Mouse (Mus musculus) layer of hippocampus, adult 18-20 months (tissue): ENCODE results near the gene Hoxa7. TPM values are rescaled to one million over a fixed set of nuclear protein-coding genes. Genes with fewer than 3 reads are reported as not detected.
A peak's percentile ranks its signal among the peaks of the same experiment; 100 is the strongest.

Source experiments
- DNase-seq, 2 experiments: peaks; one replicate each; pipeline ENCODE4 v3.0.0; 2022; ENCODE audit warnings: low spot score in 2 of 2
- total RNA-seq, 2 experiments: library from RNA; stranded (reverse); gene quantifications; 2 replicates each; pipeline ENCODE4 v1.2.3; 2021

The Hoxa7 gene
- total RNA-seq, 2 experiments from 2014 or later, result 0.36 TPM; not detected in 1

DNA sequence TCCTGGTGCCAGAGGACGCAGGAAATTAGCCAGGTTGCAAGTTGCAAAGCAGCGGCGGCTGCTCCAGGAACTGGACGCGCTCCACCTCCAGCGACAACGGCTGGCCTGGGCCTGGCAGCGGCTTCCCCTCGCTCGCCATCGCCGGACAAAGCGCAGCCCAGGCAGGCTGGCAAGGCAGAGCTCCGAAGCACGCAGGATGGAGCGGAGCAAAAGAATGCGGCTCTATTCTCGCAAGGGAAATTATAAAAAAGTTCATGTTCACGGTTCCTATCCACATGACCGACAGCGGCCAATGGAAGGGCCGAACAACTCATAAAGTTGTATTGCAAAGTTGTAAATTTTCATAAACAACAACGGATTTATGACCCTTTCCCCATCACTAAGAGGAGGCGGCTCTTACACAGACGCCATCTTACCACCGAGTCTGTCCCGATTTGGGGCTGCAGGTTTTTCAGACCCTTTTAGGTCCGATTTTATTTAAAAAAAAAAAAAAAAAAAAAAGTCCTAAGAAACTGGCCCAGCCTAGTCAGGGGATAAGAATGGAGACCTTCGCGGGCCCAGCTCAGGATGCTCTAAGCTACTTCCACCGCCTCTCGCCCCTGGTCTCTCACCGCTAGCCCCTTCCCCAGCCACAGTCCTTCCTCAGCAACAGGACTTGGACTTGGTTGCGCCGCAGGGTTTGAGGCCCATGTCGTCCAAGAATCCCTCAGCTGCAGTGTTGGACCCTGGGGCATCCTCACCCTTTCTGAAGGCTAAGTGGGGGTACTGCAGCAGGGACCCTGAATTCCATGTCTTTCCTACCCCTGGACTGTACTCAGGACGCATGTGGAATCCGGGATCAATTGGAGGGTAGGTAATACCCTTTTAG is 8.3 kb downstream of the Hoxa7 start, which contains the start of the genes Hoxa3 and Gm28308:
Hoxa3 (minus strand) TSS at position 218 of the 868 bp plus-strand sequence.
Gm28308 (minus strand) TSS at position 221 of the 868 bp plus-strand sequence.
- DNase-seq, result no peak

DNA sequence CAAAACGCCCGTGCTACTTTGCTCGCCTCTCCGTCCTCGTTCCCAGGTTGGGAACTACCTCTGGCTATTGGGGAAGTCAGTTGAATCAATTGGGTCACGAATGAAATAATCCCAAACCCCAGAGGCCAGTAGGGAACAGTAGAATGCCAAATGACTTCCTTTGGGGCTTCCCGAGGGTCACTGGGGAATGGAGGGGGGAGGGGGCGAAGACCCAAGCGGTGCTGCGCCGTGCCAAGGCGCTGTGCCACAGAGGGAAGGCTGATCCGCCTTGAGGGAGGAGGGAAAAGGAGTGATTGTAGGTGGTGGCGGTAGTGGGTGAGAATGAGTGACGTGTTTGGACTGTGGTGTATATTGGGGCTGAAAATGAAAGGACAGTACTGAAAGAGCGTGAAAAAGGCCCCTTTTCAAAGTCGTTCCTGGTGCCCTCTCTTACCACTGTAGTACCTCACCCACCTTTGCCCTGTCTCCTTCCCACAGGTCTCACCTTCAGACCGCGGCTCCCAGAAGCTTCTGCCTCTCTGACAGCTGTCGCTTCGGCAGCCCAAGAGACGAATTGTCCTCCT is 9.0 kb downstream of the Hoxa7 start:
- DNase-seq, result no peak

DNA sequence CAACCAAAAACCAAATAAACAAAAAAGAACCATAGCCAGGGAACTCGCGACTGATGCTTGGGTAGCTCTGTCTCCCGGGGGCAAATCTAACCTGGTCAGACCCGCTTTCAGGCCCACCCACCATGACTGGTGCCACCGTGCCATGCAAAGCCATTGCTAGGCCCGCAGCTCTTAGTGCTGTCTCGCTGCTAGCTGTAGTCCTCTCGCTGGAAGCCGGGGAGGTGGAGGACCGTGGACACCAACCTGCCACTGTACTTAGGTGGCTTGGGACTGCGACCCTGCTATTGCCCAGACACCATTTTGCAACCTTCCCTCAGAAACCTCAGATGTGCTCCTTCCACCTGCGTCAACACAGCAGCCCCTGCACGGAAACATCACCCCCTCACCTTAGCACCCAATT is 9.7 kb downstream of the Hoxa7 start:
- DNase-seq, result no peak

DNA sequence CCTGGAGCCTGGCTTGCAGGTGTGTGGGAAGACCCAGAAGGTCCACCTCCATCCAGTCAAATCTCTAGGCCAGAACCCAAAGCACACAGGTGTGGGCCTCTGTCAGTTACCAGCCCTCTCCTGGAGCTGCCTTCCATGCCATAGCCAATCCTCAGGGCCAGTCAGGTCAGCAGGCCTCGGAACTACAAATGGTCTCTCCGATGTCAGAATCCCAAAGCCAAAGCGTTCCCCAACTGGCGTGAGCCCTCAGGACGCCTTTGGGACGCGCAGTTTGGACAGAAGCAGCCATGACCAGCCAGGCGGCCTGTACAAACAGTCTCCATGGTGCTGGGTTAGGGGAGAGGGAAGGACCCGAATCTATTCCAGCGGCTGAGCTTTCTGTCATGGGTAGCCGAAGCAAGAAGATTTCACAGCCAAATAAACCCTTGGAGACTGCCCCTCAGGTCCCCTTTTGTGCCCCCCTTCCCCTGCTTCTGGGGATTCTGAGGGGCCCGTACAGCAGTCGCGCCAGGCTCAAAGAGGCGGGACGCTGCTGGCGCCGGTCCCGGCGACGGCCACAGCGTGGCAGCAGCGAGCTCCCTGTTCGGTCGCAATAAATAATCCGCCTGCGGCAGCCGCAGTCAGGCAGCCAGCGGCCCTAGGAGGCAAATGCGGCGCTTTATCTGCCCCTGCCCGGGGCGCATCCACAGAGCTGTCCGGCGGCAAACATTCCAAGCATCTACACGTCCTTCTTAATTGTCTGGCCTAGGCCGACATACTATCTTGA is 10.3 kb downstream of the Hoxa7 start:
- peak; percentile 28 to 50 for DNase-seq

DNA sequence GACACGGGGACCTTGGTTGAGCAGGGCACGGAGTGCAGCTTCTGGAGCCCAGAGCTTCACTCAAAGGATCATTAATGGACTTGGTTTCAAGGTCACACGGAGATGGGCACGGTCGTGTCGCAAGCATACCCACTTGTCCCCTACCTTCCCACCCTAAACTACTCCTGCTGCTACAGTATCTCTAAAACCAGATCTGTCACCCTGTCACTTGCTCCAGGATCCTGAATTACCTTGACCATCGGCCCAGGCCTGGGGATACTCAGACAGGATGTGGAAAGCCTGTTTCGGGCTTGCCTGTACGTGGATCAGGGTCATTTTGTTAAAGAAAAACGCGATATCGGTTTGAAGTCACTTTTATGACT is 12.0 kb downstream of the Hoxa7 start:
- no peak for DNase-seq

DNA sequence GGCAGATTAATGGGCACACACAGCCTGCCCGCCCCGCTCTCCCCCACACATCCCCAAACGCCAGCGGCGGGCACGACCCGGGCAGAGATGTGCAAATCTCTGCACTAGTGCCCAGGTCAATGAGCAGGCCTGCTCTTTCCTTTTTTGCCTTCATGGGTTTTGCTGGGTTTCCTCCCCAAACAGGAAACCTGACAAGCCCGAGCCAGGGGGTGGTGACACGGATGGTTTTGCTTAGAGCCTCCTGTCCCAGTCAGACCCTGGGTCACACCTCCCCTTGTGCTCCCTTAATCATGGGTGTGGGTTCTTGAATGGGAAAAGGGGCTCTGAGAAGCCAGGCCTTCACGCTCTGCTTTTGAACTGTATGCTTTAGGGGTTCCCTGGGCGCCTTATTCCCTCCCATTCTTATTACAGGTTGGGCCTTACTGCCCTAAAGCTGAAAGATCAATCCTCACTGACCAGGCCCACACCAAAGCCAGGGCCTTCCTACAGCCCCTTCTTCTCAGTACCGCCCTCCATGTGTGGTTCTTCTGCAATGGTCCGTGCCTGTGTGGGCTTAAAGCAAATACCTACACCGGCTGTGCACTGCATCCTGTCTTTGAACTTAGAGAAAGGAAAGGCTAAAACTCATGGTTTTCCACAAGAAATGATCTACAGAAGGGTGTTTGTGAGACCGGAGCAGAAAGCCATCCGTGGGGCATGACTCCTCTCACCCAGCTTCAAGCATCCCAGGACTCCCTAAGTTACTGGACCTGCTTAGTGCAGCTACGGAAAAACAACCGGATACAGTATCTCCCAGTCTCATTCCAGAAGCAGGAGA is 12.6 kb downstream of the Hoxa7 start:
- DNase-seq, result no peak

DNA sequence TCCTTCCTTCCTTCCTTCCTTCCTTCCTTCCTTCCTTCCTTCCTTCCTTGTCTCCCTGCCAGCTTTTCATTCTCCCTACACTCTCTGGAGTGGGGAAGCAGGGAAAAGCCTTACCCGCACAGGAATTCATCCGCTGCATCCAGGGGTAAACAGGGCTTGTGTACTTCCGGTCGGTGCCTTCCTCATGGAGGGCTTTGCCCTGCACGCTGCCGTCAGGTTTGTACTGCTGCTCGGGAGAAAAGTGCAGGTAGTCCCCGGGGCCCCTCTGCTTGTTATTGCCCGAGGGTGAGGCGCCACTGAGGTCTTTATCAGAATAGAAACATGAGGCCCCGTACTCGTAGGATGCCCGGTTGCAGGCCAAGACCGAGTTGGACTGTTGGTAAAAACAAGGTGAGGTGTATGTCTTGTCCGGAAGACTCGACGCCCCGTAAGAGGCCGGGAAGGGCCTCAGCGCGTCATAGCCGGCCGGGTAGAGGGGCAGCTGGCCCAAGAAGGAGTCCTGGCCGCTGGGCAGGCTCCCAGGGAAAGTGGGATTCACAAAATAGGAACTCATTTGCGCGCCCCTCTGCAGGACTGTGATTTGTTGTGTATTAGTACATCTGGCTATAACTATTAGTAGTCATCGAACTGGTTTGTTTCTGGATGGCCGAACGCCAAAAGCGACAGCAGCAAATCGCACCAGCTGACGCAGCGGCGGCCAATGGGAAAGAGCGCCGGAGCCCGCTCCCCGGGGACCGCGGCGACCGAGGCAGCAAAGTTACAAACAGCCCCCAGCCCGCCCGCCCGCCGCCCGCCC is 13.4 kb downstream of the Hoxa7 start, which contains the start of gene Hoxa6:
Hoxa6 (minus strand) TSS at position 651 of the 796 bp plus-strand sequence.
- no peak for DNase-seq

DNA sequence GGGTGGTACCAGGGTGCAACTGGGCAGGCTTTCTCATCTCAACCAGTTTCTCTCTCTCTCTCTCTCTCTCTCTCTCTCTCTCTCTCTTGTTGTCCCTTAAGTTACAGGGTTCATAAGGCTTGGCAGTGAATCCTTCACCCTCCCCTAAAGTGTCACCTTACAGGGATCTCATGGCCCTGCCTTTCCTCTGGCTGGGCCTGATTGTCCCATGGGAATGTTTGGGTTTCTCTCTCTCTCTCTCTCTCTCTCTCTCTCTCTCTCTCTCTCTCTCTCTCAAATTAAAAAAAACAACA is 14.0 kb downstream of the Hoxa7 start:
- DNase-seq, result no peak

DNA sequence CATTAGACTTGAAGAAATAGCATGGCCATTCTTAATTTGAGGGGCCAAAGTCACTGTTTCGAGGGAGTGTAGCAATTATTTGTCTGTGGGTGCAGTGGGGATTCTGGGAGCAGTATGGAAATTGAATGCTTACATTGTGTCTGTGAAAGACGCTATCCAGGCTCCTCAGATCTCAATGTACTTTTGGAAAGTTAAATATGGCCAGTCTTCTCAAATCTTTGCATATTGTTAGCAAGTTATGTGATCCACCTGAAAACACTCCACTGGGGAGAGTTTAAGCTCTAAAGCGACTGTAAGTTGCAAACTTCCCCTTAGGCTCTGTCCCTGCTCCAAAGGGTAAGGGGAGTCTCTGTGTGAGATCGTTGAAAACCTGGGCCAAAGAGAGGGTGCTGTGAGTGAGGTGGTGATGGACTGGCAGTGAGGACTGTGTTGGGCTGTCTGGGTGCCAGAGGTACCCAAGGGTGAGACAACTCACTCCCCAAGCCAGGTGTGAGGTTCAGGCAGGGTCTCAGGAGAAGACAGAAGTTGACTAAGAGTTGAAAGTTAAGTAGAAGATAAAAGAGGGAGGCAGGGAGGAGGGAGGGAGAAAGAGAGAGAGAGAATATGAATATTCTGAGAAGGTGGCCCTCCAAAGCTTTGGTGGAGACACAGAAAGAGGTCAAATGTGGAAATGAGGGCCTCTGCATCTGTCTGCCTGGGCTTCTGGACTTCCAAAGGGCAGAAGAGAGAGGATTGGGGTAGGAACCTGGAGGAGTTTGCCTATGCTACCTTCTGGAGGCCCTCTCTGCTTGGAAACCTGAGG is 14.6 kb downstream of the Hoxa7 start:
- DNase-seq, result no peak

DNA sequence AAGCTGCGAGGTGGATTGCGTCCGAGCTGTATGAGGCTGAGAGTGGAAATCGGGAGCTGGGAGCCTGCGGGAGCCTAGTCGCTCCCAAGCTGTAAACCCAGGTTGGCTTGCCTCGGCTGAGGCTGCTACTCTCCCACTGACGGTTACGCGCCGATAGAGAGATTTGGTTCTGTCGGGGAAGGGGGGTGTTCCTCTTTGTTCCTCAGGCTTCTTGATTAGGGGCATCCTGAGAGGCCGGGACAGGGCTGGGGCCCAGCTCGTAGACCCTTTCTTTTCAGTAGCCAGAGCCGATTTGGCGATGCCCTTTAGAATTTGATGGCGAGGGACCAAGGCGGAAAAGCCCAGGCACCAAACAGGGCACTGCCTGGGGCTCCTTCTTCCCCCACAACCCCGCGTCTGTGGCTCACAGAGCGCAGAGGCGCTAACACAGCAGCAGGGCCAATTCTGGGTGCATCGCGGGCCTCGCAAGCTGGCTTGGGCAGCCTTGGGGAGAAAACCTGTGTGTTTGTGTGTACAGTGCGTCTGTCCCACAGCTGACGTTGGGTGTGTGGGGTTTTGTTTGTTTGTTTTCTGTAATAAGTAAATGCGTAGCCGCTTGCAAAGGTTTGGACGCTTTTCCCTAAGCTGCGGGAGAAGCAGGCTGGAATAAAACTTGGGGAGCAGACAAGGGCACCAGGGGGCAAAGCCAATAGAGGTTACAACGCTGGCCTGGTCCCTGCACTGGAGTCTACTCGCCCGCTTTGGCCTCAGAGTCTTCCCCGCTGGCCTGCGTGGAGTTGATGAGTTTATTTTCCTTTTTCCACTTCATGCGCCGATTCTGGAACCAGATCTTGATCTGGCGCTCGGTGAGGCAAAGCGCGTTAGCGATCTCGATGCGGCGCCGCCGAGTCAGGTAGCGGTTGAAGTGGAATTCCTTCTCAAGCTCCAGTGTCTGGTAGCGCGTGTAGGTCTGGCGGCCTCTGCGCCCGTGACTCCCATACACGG is 15.7 kb downstream of the Hoxa7 start:
- no peak for DNase-seq

DNA sequence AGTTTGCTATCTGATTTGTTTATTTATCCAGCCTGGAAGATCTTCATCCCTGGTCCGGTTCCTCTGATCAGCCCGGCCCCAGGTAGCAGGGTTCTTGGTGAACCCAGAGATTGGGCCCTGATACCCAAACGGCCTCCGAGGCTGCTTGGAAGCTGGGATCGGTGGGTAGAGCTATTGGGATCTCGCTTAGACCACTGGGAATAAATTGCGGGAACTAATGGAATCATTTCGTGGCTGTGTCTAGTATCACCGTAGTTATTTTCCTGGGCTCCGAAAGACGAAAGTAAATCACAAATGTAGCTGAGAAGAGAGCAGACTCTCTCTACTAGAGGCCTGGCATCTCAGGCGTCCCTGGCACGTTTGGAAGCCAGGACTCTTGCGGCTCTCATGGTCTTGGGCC is 16.4 kb downstream of the Hoxa7 start:
- no peak for DNase-seq

DNA sequence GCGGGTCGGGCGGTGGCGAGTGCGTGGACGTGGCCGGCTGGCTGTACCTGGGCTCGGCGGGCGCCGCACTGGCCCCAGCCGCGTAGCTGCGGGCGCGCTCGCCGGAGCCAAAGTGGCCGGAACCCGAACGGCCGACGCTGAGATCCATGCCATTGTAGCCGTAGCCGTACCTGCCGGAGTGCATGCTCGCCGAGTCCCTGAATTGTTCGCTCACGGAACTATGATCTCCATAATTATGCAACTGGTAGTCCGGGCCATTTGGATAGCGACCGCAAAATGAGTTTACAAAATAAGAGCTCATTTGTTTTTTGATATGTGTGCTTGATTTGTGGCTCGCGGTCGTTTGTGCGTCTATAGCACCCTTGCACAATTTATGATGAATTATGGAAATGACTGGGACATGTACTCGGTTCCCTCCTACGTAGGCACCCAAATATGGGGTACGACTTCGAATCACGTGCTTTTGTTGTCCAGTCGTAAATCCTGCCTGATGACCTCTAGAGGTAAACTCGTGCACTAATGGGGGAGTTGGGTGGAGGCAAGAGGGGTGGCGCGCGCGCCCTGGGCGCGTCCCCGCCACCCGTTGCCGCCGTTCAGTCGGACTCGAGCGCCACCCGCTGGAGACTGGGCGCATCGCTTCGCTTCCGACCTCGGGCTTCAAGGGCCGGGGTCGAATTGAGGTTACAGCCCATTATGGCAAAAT is 17.5 kb downstream of the Hoxa7 start, which contains the start of gene Hoxa5:
Hoxa5 (minus strand) TSS at position 538 of the 703 bp plus-strand sequence.
- DNase-seq, result no peak

DNA sequence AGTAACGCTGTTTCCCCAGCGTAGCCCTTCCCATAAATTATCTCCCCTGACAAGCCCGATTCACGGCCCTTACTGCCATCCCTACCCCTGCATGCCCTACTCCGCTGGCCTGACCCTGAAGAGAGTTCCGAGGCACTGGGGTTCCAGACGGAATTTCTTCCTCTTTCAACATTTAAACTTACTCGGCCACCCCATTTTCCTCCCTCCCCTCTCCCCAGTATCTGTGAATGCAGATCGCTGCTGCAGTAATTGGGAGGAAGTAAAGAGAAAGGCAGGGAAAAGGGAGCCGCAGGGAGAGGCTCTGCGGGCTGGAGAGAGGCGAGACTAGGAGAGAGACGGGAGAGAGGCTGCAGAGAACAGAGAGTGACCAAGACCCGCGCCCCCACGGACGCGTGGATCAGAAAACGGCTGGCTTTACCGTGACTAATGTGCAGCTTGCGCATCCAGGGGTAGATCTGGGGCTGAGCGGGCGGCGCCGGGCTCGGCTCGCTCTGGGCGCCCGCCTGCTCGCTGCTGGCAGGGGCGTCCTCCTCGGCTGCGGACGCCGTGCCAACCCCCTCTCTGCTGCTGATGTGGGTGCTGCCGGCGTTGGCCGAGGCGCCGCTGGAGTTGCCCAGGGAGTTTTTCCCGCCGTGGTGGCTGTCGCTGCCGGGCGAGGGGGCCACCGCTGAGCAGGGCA is 18.1 kb downstream of the Hoxa7 start:
- DNase-seq, result no peak

DNA sequence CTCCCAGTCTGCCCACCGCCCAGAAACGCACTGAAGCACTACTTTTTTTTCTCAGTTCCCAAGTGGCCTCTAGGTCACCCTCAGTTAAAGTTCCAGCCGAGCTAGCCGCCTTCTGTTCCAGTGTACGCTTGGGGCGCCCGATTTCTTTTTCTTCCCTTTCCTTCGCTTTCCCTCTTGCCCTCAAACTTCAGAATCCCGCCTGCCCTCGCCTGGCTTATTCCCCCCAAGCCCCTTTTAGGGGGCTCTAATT is 18.6 kb downstream of the Hoxa7 start:
- no peak for DNase-seq

DNA sequence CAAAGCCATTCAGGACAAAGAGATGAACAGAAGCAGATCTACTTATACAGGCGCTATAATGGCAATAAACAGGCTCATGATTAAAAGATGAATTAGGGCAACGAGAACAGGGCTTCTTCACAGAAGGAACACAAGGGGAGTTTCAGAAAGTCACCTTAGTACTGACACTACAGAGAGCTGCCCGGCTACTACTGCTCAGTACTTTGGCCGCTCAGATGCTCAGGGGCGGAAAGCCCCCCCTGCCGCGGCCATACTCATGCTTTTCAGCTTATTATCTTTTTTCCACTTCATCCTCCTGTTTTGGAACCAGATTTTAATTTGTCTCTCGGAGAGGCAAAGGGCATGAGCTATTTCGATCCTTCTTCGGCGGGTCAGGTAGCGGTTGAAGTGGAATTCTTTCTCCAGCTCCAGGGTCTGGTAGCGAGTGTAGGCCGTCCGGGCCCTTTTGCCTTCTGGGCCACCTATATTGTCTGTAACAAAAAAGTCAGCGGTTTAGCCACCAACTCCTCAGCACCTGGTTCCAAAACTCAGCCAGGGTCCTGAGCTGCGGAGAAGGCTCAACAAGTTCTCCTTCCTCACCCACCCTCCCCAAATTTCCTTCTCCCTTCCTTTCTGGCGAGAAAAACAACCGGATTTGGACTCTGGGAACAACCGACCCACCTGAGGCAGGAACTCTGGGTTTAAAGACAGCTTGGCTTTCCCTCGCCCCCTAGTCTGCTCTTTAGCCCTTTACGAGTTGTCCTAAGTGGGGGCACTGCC is 19.1 kb downstream of the Hoxa7 start:
- DNase-seq, result no peak

DNA sequence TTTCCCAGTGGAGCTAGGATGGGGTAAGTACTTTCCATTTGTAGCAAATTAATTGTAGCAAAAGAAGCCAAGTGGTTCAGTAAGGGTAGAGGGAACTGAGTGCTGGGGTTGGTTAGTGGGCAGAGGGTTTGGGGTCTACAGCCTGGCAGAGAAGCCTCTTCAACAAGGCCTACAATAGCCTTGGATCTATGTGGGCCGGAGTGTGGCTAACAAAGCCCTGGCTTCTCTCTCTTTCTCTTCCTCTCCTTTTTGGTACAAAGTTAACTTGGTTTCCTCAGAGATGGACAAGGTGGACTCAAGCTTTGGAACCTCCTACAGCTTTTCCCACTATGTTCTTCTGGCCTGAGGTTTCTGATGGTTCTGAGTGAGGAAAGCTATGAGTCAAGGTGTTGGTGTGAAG is 20.4 kb downstream of the Hoxa7 start:
- DNase-seq, result no peak
